Mouse (Mus musculus): ENCODE data around the gene Khdc4.

Gene Khdc4

GRCm38 (mm10) chr3:88684980-88685941, at the start of gene Khdc4:
Gene Khdc4 (plus strand): TSS chr3:88685803.
- DNase-seq (ENCODE audit: low read depth, low spot score): peak; percentile 99

- no peak for DNase-seq (ENCODE audit: low read depth, low spot score)
Measured at GRCm38 (mm10) chr3:88636555-88636986, 49.0 kb upstream of the Khdc4 start.

- no peak for DNase-seq (ENCODE audit: low read depth, low spot score)
Measured at GRCm38 (mm10) chr3:88637134-88637533, 48.5 kb upstream of the Khdc4 start.

GRCm38 (mm10) chr3:88639239-88639638, 46.4 kb upstream of the Khdc4 start:
- DNase-seq (ENCODE audit: low read depth, low spot score): no peak

GRCm38 (mm10) chr3:88640676-88641075, 44.9 kb upstream of the Khdc4 start:
- peak; percentile 84 for DNase-seq (ENCODE audit: low read depth, low spot score)

GRCm38 (mm10) chr3:88643078-88643477, 42.5 kb upstream of the Khdc4 start:
- no peak for DNase-seq (ENCODE audit: low read depth, low spot score)

GRCm38 (mm10) chr3:88645937-88646336, 39.7 kb upstream of the Khdc4 start:
- DNase-seq (ENCODE audit: low read depth, low spot score): no peak

- no peak for DNase-seq (ENCODE audit: low read depth, low spot score)
Measured at GRCm38 (mm10) chr3:88646426-88646995, 39.1 kb upstream of the Khdc4 start.

GRCm38 (mm10) chr3:88647076-88647475, 38.5 kb upstream of the Khdc4 start:
- DNase-seq (ENCODE audit: low read depth, low spot score): no peak

- no peak for DNase-seq (ENCODE audit: low read depth, low spot score)
Measured at GRCm38 (mm10) chr3:88647779-88648413, 37.7 kb upstream of the Khdc4 start.

- no peak for DNase-seq (ENCODE audit: low read depth, low spot score)
Measured at GRCm38 (mm10) chr3:88648452-88649168, 37.0 kb upstream of the Khdc4 start.

- no peak for DNase-seq (ENCODE audit: low read depth, low spot score)
Measured at GRCm38 (mm10) chr3:88649186-88649585, 36.4 kb upstream of the Khdc4 start.

GRCm38 (mm10) chr3:88649967-88650366, 35.6 kb upstream of the Khdc4 start:
- DNase-seq (ENCODE audit: low read depth, low spot score): no peak

- no peak for DNase-seq (ENCODE audit: low read depth, low spot score)
Measured at GRCm38 (mm10) chr3:88650713-88651504, 34.7 kb upstream of the Khdc4 start.

- no peak for DNase-seq (ENCODE audit: low read depth, low spot score)
Measured at GRCm38 (mm10) chr3:88651669-88652618, 33.7 kb upstream of the Khdc4 start.

GRCm38 (mm10) chr3:88652846-88653515, 32.6 kb upstream of the Khdc4 start, which contains the start of gene Rxfp4:
Gene Rxfp4 (minus strand): TSS chr3:88653142.
- no peak for DNase-seq (ENCODE audit: low read depth, low spot score)

- no peak for DNase-seq (ENCODE audit: low read depth, low spot score)
Measured at GRCm38 (mm10) chr3:88653516-88654370, 31.9 kb upstream of the Khdc4 start.

GRCm38 (mm10) chr3:88654621-88655020, 31.0 kb upstream of the Khdc4 start:
- peak; percentile 66 for DNase-seq (ENCODE audit: low read depth, low spot score)
